Mouse (Mus musculus) bone marrow macrophage, adult 2 months (primary cell): Measurements from ENCODE around the gene Cyp4f14.

ENCODE experiments used
- CTCF ChIP-seq: IDR thresholded peaks from 2 replicates; pipeline ENCODE4 v1.5.1; 2012; ENCODE audit warnings: low read depth, mild to moderate bottlenecking, low read length, moderate library complexity
- POLR2A ChIP-seq: IDR thresholded peaks from 2 replicates; pipeline ENCODE4 v1.6.1; 2012; ENCODE audit warnings: mild to moderate bottlenecking, low read depth, low read length, borderline replicate concordance

DNA sequence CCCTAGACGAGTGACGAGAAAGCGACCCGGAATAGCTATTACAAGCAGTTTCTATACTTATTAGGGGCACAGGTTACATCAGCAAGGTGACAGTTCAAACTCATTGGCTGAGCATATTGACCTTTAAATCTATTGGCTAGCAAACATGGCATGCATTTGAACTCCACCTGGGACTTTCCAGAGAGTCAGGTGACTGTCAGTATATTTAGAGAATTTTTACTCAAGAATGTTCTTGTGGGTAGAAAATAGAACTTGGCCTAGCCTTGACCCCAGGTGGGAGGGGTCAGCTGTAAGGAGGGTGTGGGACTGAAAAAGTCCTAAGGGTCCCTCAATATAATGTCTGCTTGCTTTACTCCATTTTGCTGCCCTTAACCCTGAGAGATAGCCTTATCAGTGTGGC is 21.7 kb downstream of the Cyp4f14 start:
- TF ChIP-seq POLR2A = no peak
- TF ChIP-seq CTCF = no peak
